Mouse (Mus musculus): ENCODE measurements around the gene Vmn1r176.
"Not testable (repeated sequence)": the region's sequence is repeated elsewhere in the genome, so short reads cannot be mapped to it uniquely, and the experiment has no call there.

The Vmn1r176 gene

DNA sequence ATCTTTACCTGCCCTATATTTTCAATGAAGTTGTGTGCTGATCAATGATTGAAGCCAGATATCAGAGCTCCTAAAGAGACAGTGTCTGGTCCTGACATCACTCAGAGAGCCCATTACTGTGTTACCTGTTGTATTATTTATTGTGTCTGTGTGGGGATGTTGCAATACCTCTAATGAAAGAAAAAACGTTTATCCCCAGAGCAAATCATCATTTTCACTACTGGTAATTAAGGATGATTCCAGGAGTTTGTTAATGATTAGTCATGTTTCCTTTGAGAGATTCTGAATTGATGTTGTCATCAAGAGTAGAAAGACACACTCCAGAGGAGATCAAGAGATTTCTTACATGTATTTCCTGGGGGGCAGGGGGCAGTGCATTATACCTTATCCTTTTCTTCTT, at the start of gene Vmn1r176:
Gene Vmn1r176 (minus strand): TSS at position 101 of the 400 bp plus-strand sequence.
- DNase-seq, result not testable (repeated sequence)

DNA sequence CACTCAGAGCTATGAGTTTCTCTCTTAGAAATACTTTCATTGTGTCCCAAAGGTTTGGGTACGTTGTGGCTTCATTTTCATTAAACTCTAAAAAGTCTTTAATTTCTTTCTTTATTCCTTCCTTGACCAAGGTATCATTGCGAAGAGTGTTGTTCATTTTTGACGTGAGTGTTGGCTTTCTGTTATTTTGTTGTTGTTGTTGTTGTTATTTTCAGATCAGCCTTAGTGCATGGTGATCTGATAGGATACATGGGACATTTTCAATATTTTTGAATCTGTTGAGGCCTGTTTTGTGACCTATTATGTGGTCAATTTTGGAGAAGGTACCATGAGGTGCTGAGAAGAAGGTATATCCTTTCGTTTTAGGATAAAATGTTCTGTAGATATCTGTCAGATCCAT, 39.7 kb upstream of the Vmn1r176 start:
- not testable (repeated sequence) for DNase-seq

DNA sequence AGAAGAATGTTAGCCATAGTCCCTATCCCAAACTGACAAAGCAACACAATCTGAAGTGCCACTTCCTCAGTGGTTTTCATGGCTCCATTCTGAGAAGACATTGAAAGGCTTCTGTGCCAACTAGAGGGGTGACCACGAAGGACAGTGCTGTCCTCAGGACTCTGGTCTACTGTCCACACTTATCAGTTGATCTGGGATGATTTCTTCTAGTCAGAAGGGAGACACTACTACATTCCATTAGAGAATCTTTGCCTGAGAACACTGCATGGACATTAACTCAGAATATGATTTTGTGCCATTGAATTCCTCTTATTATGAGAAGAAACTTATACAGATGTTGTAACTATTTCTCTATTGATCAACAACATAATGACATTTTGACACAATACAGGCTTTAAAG, 29.2 kb upstream of the Vmn1r176 start, which contains the start of gene Vmn1r177:
Gene Vmn1r177 (minus strand): TSS at position 101 of the 400 bp plus-strand sequence.
- not testable (repeated sequence) for DNase-seq

DNA sequence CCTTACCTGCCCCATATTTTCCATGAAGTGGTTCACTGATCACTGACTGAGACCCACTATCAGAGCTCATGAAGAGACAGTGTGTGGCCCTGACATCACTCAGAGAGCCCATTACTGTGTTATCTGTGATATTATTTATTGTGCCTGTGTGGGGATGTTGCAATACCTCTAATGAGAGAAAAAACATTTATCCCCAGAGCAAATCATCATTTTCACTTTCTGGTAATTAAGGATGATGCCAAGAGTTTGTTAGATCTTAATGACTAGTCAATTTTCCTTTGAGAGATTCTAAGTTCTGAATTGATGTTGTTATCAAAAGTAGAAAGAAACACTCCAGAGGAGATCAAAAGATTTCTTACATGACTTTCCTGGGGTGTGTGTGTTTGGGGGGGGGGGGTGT, 26.6 kb downstream of the Vmn1r176 start, which contains the start of gene Vmn1r175:
Gene Vmn1r175 (minus strand): TSS at position 101 of the 400 bp plus-strand sequence.
- DNase-seq, result not testable (repeated sequence)

DNA sequence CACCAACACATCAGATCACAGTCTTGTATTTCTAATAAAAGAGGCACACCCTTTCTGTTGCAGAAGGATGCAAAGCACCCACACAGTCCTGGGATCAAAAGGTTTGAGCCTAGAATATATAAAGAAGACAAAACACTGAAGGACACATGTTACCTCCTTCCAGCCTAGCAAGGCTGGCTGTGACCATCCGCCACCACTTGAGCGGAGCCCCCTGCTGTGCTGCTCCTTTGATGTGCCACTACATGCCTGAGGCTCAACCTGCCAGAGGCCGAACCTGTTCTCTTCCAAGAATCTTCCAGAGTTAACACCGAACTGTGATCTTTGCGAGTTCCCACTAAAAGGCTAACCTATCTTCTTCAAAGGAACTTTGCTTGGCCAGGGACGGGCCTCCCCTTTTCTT, 52.6 kb downstream of the Vmn1r176 start:
- no peak for DNase-seq

All from cerebellum, adult 8-10 months (tissue).